Mouse (Mus musculus) midbrain, embryonic 10.5 days (tissue): ENCODE data around the gene Tjap1. TPM values are rescaled to one million over a fixed set of nuclear protein-coding genes. Genes with fewer than 3 reads are reported as not detected.

Experiments used
- DNase-seq: peaks from one replicate; pipeline ENCODE4 v3.0.0-alpha.2; 2017; ENCODE audit warnings: low spot score
- H3K27ac ChIP-seq: fragments of 300-500 bp; sonication (generic); replicated peaks from 2 replicates; pipeline ENCODE4 v1.5.1; 2016; ENCODE audit warnings: mild to moderate bottlenecking
- H3K27me3 ChIP-seq: fragments of 300-500 bp; sonication (generic); 2 replicates; pipeline ENCODE4 v1.6.1; 2016; ENCODE audit warnings: low read depth, mild to moderate bottlenecking; ENCODE audit not compliant: poor library complexity, severe bottlenecking
- H3K36me3 ChIP-seq: fragments of 300-500 bp; sonication (generic); 2 replicates; pipeline ENCODE4 v1.6.1; 2016; ENCODE audit warnings: mild to moderate bottlenecking, moderate library complexity
- H3K4me1 ChIP-seq: fragments of 300-500 bp; sonication (generic); 2 replicates; pipeline ENCODE4 v1.6.1; 2016
- H3K4me3 ChIP-seq: fragments of 300-500 bp; sonication (generic); 2 replicates; pipeline ENCODE4 v1.5.1; 2016; ENCODE audit warnings: mild to moderate bottlenecking, moderate library complexity
- H3K9me3 ChIP-seq: fragments of 300-500 bp; sonication (generic); replicated peaks from 2 replicates; pipeline ENCODE4 v1.6.1; 2016; ENCODE audit warnings: mild to moderate bottlenecking
- WGBS: fragments of 180-500 bp; shearing (Covaris S2); methylation state at CpG from one replicate; pipeline ENCODE4 v1.1.7; 2016; 5-methylcytosine and 5-hydroxymethylcytosine counted together
- polyA plus RNA-seq: library from polyadenylated mRNA; unstranded; fragments of >200 nt; fragmentation: Nextera tagmentation; extraction: Ambion mirVana; gene quantifications from 2 replicates; pipeline ENCODE4 v1.2.1, GENCODE M21; 2016

The Tjap1 gene
- polyA plus RNA-seq, 1 experiment from 2014 or later, result 68.2 TPM

GRCm38 (mm10) chr17:46262201-46262694 is 20.6 kb downstream of the Tjap1 start:
- peaks cover 4% of the 10 kb centered on the region; the same call in 1 of the 2 replicates for H3K4me1 ChIP-seq
- DNase-seq, result no peak
- no peak overlapping the region for H3K27ac ChIP-seq
- H3K36me3 ChIP-seq, result peaks cover 100% of the 10 kb centered on the region
- H3K9me3 ChIP-seq, result no peaks in the 10 kb centered on the region
- 92% methylated on average over 5 of the region's 5 CpGs for WGBS
- H3K27me3 ChIP-seq, result no peaks in the 10 kb centered on the region
- H3K4me3 ChIP-seq, result no peak overlapping the region

DNA sequence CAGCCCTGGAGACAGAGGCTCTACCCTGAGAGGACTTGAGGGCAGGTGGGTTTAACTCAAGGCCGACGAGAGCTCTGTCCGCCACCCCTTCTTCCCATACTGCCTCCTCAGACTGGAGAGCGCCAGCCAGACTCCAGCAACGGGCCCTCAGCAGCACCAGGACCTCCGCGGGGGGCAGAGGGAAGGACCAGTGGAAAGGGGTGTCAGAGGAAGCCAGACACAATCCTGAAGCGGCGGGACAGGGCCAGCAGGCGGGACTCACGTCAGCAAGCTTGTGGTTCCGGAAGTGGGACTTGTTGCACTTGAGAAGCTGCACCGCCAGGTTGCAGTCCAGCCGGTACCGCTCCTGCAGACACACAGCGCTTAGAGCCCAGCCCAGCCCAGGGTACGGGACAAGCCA is 23.2 kb downstream of the Tjap1 start:
- H3K36me3 ChIP-seq, result peaks cover 87% of the 10 kb centered on the region

DNA sequence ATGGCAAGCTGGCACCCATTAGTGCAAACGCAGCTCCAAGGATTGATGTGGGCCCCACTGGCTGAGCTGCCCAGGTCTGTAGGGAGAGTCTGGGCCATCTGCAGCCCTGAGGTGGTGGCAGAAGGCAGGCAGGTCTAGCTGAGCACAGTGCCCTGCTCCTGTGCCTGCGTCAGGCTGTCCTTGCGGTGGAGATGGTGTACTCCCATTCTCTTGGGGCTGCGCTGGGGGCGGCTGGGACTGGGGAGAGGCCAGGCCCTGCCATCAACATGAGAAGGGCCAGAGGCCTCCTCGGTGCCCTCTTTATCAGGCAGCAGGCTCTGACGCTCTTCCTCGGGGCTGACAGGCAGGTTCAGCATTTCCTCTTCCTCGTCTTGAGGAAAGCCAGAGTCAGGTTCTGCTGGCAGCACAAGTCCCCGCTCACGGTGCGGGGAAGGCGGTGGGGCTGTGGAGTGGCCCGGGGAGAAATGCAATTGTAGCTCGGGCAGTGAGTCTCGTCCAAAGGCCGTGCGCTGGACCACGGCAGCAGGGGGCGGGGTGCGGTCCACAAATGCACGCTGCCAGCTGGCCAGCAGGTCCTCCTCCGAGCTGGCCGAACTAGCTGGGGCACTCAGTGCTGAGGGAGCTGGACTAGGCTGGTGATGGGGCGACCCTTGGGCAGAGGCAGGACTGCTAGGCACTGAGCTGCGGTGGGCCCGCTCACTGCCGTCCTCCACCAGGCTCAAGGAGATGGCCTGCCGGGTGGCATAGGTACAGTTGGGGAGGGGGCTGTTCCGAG is 24.4 kb downstream of the Tjap1 start:
- Histone ChIP-seq H3K27ac (no peak overlapping the region), H3K9me3 (no peaks in the 10 kb centered on the region), H3K4me3 (no peak overlapping the region), H3K27me3 (peaks cover 22% of the 10 kb centered on the region), H3K36me3 (peaks cover 75% of the 10 kb centered on the region), H3K4me1 (peaks cover 23% of the 10 kb centered on the region)
- WGBS, result 82% methylated on average over 30 of the region's 30 CpGs
- no peak for DNase-seq

More for the DNA sequence above, 23.2 kb downstream of the Tjap1 start:
- Histone ChIP-seq H3K4me3 (no peak overlapping the region), H3K4me1 (peaks cover 13% of the 10 kb centered on the region), H3K9me3 (no peaks in the 10 kb centered on the region), H3K27me3 (peaks cover 15% of the 10 kb centered on the region), H3K27ac (no peak overlapping the region)
- WGBS, result 87% methylated on average over 17 of the region's 17 CpGs
- DNase-seq, result no peak

DNA sequence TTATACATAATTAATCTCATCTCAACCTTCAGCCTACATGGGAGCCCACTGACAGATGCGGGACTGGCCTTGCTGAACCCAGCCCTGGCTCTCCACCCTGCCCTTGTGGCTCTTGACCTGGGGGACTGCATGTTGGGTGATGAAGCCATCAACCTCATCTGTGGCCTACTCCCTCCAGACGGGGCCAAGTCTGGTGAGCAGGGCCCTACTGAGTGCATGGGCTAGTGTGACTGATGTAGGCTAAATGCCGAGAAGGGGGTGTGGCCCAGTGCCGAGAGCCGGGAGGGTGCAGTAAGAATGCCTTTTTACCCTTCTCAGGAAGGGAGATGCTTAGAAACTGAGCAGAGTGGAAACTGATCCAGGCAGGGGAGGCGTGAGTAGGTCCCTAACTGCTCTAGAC is 27.7 kb downstream of the Tjap1 start:
- Histone ChIP-seq H3K27ac (no peak overlapping the region), H3K4me3 (peak overlapping the region; percentile 83; the same call in 1 of the 2 replicates), H3K36me3 (peaks cover 69% of the 10 kb centered on the region), H3K9me3 (no peaks in the 10 kb centered on the region), H3K4me1 (peaks cover 28% of the 10 kb centered on the region), H3K27me3 (peaks cover 22% of the 10 kb centered on the region)
- no peak for DNase-seq
- 33% methylated on average over 6 of the region's 6 CpGs for WGBS

- peaks cover 69% of the 10 kb centered on the region for H3K36me3 ChIP-seq
- no peaks in the 10 kb centered on the region for H3K9me3 ChIP-seq
- peaks cover 32% of the 10 kb centered on the region for H3K4me1 ChIP-seq
- DNase-seq, result no peak
- H3K27me3 ChIP-seq, result peaks cover 22% of the 10 kb centered on the region
- peak overlapping the region; percentile 83 for H3K4me3 ChIP-seq
- H3K27ac ChIP-seq, result peak overlapping the region; percentile 81
- under 1% methylated on average over 52 of the region's 54 CpGs for WGBS
Observed at GRCm38 (mm10) chr17:46254106-46254505, 28.7 kb downstream of the Tjap1 start.

- DNase-seq, result peak; percentile 93
- no peaks in the 10 kb centered on the region for H3K9me3 ChIP-seq
- H3K4me1 ChIP-seq, result peaks cover 37% of the 10 kb centered on the region
- H3K36me3 ChIP-seq, result peaks cover 65% of the 10 kb centered on the region
- WGBS, result 2% methylated on average over 48 of the region's 48 CpGs
- H3K27me3 ChIP-seq, result peaks cover 22% of the 10 kb centered on the region
- H3K4me3 ChIP-seq, result peak within 1 kb of the TSS; percentile 83
- H3K27ac ChIP-seq, result peak within 1 kb of the TSS; percentile 81
Observed at GRCm38 (mm10) chr17:46253452-46254084, 29.3 kb downstream of the Tjap1 start, which contains the start of gene Lrrc73. Gene Lrrc73, plus strand, starts transcription at chr17:46253531.

- WGBS, result 57% methylated on average over 14 of the region's 14 CpGs
- H3K4me3 ChIP-seq, result peak overlapping the region; percentile 83
- peaks cover 43% of the 10 kb centered on the region for H3K4me1 ChIP-seq
- peak; percentile 46 for DNase-seq
- no peaks in the 10 kb centered on the region for H3K9me3 ChIP-seq
- peaks cover 57% of the 10 kb centered on the region for H3K36me3 ChIP-seq
- peak overlapping the region; percentile 81; the same call in 1 of the 2 replicates for H3K27ac ChIP-seq
- peaks cover 22% of the 10 kb centered on the region for H3K27me3 ChIP-seq
Observed at GRCm38 (mm10) chr17:46252571-46253451, 30.0 kb downstream of the Tjap1 start.

- H3K36me3 ChIP-seq, result peaks cover 47% of the 10 kb centered on the region
- H3K4me3 ChIP-seq, result 0 out of 2 replicates have a peak overlapping the region, but pooled peaks have one; percentile 1
- no peak overlapping the region for H3K27ac ChIP-seq
- DNase-seq, result no peak
- peaks cover 22% of the 10 kb centered on the region for H3K27me3 ChIP-seq
- no peaks in the 10 kb centered on the region for H3K9me3 ChIP-seq
- 79% methylated on average over 7 of the region's 7 CpGs for WGBS
- peaks cover 51% of the 10 kb centered on the region for H3K4me1 ChIP-seq
Observed at GRCm38 (mm10) chr17:46251174-46251573, 31.7 kb downstream of the Tjap1 start.

GRCm38 (mm10) chr17:46248189-46248522 is 34.7 kb downstream of the Tjap1 start:
- Histone ChIP-seq H3K36me3 (peaks cover 75% of the 10 kb centered on the region), H3K27ac (peak overlapping the region; percentile 95), H3K4me1 (peaks cover 25% of the 10 kb centered on the region), H3K9me3 (no peaks in the 10 kb centered on the region), H3K4me3 (peak overlapping the region; percentile 98), H3K27me3 (no peaks in the 10 kb centered on the region)
- DNase-seq, result no peak
- under 1% methylated on average over 37 of the region's 37 CpGs for WGBS

GRCm38 (mm10) chr17:46247512-46248188 is 35.2 kb downstream of the Tjap1 start, which contains the start of the genes Polr1c and Yipf3:
Gene Polr1c, minus strand, starts transcription at chr17:46248054.
Gene Yipf3, plus strand, starts transcription at chr17:46248080.
- DNase-seq, result peak; percentile 94
- Histone ChIP-seq H3K27ac (peak within 1 kb of the TSS; percentile 95), H3K4me1 (peaks cover 23% of the 10 kb centered on the region), H3K36me3 (peaks cover 78% of the 10 kb centered on the region), H3K27me3 (no peaks in the 10 kb centered on the region), H3K4me3 (peak within 1 kb of the TSS; percentile 98), H3K9me3 (no peaks in the 10 kb centered on the region)
- WGBS, result under 1% methylated on average over 53 of the region's 53 CpGs

- H3K4me3 ChIP-seq, result no peak overlapping the region; the same call in 1 of the 2 replicates
- H3K9me3 ChIP-seq, result no peaks in the 10 kb centered on the region
- peaks cover 23% of the 10 kb centered on the region for H3K4me1 ChIP-seq
- no peak overlapping the region for H3K27ac ChIP-seq
- peaks cover 78% of the 10 kb centered on the region for H3K36me3 ChIP-seq
- H3K27me3 ChIP-seq, result no peaks in the 10 kb centered on the region
- WGBS, result 91% methylated on average over 10 of the region's 10 CpGs
- DNase-seq, result no peak
Observed at GRCm38 (mm10) chr17:46244579-46244978, 38.2 kb downstream of the Tjap1 start.

GRCm38 (mm10) chr17:46243624-46244023 is 39.2 kb downstream of the Tjap1 start:
- DNase-seq, result no peak
- WGBS, result 84% methylated on average over 2 of the region's 2 CpGs
- Histone ChIP-seq H3K27ac (no peak overlapping the region), H3K9me3 (no peaks in the 10 kb centered on the region), H3K36me3 (peaks cover 82% of the 10 kb centered on the region), H3K4me3 (no peak overlapping the region), H3K27me3 (no peaks in the 10 kb centered on the region), H3K4me1 (peaks cover 14% of the 10 kb centered on the region)
